Mouse (Mus musculus): ENCODE measurements around the gene Synm.

GRCm38 (mm10) chr7:67800547-67800946 is 41.0 kb upstream of the Synm start:
- TF ChIP-seq CTCF (IDR thresholded peaks at IDR 0.05) (no peak), EP300 (IDR thresholded peaks at IDR 0.05) (no peak)
